Mouse (Mus musculus): ENCODE results near the gene Nsun7. TPM values are rescaled to one million over a fixed set of nuclear protein-coding genes. Genes with fewer than 3 reads are reported as not detected.

Gene Nsun7
- polyA plus RNA-seq (2015; fragmentation: Illumina TruSeq; extraction: RNeasy Lipid Tissue Mini Kit (QIAGEN cat#74804); ENCODE audit: low read depth, low replicate concordance): 6.4 TPM

DNA sequence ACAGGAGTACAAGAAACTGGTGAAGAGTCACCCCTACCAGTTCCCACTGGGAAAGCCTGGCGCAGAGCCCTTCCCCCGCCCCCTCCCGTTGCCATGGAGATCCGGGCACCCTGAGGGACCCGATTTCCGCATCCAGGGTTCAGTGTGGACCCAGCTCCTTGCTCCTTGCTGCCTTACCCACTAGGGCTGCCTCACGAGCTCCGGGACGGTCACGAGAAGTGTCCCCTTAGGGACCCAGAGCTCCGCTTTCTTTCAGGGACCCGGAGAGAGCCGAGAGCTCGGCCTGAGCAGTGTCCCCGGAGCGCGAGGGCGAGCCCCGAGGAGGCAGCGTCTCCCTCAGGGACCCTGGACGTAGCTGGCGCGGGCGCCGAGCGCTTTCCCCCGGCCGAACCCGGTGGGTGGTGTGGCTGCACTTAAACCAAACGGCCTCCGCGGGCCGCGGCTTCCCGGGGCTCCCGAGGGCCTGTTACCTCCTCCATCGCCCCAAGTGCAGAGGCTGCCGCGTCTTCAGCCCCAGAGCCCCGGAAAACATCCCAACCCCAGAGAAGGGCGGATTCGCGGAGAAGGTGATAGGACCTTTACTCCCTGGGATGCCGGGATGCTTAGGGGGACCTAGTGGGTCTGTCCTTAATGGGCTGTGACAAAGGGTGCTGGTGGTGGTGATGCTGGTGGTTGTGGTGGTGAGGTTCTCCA, at the start of gene Nsun7:
Gene Nsun7, plus strand, starts transcription at position 142 of the 693 bp plus-strand sequence.

Other genes with a start within 250 kb of the Nsun7 start
- 2.0 TPM for gene Rbm47, start 86.8 kb upstream of the Nsun7 start, polyA plus RNA-seq (2015; fragmentation: Illumina TruSeq; extraction: RNeasy Lipid Tissue Mini Kit (QIAGEN cat#74804); ENCODE audit: low read depth, low replicate concordance)